Mouse (Mus musculus) kidney, adult 8-10 months (tissue): ENCODE results near the gene Lyve1.

ENCODE experiments used
- DNase-seq, 2 experiments: peaks; one replicate each; pipeline ENCODE4 v3.0.0; 2022

Gene Lyve1

DNA sequence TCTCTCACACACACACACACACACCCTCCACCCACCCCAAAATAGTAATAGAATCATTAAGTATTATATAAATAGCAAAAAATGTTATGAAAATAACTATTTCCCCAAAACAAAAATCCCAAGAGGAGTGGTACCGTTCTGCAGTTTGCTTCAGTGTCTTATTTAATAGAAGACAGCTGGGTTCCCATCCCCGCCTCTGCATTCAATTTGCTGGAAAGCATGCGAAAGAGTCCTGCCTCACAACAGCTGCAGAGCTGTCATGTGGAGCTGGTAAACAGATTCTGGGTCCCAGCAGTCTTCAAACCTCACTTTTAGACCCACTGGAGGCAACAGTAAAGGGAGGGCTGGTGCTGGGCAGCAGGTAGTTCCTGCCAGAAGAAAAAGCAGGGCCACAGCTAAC, 54.1 kb downstream of the Lyve1 start:
- DNase-seq = no peak

GRCm38 (mm10) chr7:110807460-110808030, 55.5 kb downstream of the Lyve1 start:
- no peak for DNase-seq

GRCm38 (mm10) chr7:110804266-110804665, 58.8 kb downstream of the Lyve1 start:
- no peak for DNase-seq

DNA sequence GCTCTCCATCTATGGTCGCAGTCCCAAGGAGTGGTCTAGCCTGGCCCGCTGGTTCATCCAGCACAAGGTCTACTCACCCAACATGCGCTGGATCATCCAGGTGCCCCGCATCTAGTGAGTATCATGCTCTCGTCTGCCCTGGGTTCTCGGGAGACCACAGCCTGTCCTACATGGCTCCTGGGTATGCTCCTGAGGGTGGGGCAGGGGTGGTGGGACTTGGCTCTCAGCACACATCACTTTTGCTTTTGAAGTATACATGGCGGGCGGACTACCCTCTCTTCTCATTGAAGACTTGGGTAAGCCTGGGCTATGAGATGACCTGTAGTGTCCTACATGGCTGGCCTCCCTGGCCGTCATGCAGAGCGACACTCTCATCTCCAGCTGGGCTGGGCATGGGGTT, 59.9 kb downstream of the Lyve1 start:
- no peak for DNase-seq

DNA sequence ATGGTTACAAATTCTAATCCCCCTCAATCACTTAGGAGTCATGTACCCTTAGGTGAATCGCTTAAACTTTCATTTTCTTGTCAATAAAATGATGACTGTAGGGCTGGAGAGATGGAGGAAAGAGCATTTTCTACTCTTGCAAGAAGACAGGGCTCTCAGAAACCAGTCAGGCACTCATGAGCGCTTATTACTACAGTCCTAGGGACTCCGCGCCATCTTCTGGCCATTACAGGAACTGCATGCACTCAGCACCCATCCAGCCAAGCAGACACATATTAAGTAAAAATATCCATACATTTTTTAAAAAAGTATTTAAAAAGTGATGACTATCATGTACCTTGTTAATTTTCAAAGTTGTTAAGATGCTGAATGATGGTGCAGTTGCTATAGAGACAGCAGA, 62.0 kb downstream of the Lyve1 start:
- DNase-seq = peak; percentile 77 to 90
